Mouse (Mus musculus): ENCODE data around the gene Atg2a. TPM values are rescaled to one million over a fixed set of nuclear protein-coding genes. Genes with fewer than 3 reads are reported as not detected.
"Not testable (repeated sequence)": the region's sequence is repeated elsewhere in the genome, so short reads cannot be mapped to it uniquely, and the experiment has no call there.

Atg2a gene
- total RNA-seq, 1 experiment from 2014 or later = 33.2 TPM

DNA sequence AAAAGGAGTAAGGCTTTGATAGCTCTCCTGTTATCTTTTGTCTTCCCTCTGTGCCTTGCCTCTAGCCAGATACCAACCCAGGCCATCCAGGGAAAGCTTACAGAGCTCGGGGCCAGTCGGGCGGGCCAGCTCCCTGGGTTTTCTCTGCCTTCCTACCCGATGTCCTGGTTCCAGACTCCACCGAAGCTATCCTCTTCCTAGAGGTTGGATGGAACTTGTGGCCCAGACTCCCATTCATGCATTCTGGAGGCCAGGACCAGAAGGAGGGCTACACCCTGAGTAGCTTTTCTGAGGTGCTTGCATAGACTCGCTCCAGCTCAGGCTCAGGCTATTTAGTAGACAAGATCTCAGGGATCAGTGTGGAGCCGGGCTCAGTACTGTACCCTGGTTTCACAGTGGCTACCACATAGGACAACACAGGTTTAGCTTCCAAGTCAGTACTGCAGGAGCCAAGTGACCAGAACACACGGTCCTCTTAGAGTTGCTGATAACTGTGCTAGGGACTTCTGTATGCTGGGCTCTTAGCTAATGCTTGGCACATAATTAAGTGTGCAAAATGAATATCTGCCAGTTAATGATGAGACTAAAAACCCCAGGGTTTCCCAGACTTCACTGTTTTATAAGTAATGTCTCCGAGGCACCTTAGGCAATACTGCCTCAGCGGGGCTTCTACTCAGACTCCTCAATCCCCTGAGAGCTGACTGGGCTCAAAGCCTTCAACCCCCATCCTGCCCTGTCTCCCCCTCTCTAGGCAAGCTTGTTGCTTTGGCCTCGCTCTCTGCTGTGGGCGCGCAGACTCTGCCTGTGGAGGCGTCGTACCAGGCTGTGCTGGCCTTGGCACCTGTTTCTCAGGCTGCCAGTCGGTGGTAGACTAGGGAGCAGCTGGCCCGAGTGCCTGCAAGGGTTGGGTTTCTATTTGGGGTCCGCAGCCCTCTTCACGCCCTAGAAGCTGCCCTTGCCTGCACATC is 45.2 kb downstream of the Atg2a start:
- ATAC-seq (replicated peaks; ENCODE audit: insufficient number of reproducible peaks, low FRiP score, low TSS enrichment, poor library complexity, severe bottlenecking) = no peak

- ATAC-seq (replicated peaks; ENCODE audit: insufficient number of reproducible peaks, low FRiP score, low TSS enrichment, poor library complexity, severe bottlenecking) = no peak
These were observed 46.9 kb downstream of the Atg2a start for GRCm38 (mm10) chr19:6288236-6288894.

GRCm38 (mm10) chr19:6289696-6290238 is 48.3 kb downstream of the Atg2a start:
- no peak for ATAC-seq (replicated peaks; ENCODE audit: insufficient number of reproducible peaks, low FRiP score, low TSS enrichment, poor library complexity, severe bottlenecking)

DNA sequence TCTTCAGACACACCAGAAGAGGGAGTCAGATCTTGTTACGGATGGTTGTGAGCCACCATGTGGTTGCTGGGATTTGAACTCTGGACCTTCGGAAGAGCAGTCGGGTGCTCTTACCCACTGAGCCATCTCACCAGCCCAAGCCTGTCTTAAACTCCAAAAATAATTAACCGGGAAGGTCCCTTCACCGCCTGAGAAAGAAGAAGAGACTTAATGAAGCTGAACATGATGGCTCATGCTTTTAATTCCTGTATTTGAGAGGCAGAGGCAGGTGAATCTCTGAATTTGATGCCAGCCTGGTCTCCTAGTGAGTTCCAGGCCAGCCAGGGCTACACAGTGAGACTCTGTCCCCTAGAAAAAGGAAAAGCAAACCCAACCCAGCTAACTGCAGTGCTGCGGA is 49.2 kb downstream of the Atg2a start:
- not testable (repeated sequence) for ATAC-seq (replicated peaks; ENCODE audit: insufficient number of reproducible peaks, low FRiP score, low TSS enrichment, poor library complexity, severe bottlenecking)

DNA sequence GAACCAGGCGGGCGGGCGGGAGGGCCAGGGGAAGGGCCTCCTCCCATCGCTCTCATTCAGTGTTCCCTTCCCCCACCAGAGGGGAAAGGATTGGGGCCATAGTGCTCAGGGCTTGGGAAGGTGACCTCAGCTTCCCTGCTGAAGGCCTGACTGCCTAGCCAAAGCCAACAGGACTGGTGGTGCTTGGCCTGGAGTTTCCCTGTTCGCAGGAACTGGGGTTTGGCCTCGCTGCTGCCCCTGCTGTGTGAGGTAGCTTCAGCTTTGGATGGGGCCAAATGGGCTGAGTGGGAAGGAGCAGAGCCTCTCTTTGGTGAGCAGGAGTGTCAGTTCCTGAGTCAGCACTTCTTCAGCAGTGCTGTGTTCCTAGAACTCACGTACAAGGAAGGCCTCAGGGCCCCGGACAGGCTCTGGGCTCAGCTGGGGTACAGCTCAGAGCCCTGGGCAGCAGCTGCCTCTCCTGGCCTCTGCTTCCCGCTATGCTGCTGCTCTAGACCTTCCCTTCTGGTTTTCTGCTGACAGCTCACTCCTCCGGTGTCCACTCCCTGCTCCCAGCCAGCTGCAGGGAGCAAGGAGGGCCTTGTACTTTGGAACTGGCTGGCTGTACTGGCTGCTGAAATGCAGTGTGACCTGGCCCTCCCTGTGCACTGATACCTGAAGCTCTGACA is 49.8 kb downstream of the Atg2a start:
- ATAC-seq (replicated peaks; ENCODE audit: insufficient number of reproducible peaks, low FRiP score, low TSS enrichment, poor library complexity, severe bottlenecking) = no peak

DNA sequence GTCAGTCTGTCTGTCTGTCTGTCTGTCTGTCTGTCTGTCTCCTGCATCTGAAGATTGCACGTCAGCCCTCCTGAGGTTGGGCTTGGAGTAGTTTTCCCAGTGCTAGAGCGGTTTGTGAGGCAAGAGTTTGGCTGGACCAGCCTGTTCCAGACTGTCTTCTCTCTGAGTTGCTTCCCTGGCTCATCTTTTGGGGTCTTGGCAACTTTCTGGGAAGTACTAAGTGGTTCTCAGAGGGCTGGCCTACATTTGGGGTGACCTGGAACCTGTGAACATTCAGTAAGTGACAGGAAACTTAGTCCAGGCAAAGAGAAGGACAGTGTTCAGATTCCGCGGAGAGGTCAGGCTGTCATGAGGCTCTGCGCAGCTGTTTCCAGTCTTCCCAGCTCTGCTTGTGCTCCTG is 50.8 kb downstream of the Atg2a start:
- no peak for ATAC-seq (replicated peaks; ENCODE audit: insufficient number of reproducible peaks, low FRiP score, low TSS enrichment, poor library complexity, severe bottlenecking)

- no peak for ATAC-seq (replicated peaks; ENCODE audit: insufficient number of reproducible peaks, low FRiP score, low TSS enrichment, poor library complexity, severe bottlenecking)
These were observed 52.8 kb downstream of the Atg2a start for GRCm38 (mm10) chr19:6294301-6294700.

DNA sequence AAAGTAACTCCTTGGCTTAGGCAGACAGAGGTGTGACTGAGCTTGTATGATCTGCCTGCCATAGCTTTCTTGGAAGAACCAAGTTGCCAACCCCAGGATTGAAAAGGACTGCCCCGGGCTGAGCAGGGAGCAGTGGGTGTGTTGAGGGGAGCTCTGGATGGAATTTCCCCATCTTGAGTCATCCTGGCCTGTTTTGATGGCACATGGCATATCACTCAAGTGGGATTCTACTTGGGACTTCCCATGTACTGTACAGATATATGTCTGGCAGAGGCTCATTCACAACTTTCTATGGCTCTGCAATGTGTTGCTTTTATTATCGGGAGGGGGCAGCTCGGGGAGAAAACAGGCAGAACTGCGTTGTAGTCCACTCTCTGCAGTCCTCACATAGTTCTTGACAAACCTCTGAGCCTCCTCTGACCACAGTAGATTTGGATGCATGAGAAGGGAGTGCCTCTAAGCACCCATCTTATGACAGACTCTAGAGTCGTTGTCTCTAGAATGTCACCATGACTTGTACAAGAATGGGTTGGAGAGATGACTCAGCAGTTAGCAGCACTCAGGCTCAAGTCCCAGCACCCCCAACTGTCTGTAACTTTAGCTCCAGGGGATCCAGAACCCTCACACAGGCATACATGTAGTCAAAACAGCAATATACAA is 55.2 kb downstream of the Atg2a start:
- ATAC-seq (replicated peaks; ENCODE audit: insufficient number of reproducible peaks, low FRiP score, low TSS enrichment, poor library complexity, severe bottlenecking) = no peak

DNA sequence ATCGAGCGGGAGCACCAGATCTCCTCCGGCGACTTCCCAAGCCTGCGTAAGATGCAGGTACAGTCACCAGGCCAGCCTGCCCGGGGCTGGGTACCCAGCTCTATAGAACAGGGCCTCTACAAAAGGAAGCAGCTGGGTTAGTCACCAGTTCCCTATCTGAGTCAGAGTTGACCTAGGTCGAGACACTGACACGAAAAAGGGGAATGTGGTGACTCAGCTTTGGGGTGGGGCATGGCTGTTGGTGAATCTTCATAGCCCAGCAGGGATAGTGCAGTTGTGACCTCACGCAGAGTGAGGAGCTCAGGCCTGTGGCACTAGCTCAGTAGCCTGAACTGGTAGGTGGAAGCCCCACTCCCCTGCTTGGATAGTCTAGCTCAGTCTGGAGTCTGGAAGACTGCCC is 56.2 kb downstream of the Atg2a start:
- ATAC-seq (replicated peaks; ENCODE audit: insufficient number of reproducible peaks, low FRiP score, low TSS enrichment, poor library complexity, severe bottlenecking) = peak; percentile 83

DNA sequence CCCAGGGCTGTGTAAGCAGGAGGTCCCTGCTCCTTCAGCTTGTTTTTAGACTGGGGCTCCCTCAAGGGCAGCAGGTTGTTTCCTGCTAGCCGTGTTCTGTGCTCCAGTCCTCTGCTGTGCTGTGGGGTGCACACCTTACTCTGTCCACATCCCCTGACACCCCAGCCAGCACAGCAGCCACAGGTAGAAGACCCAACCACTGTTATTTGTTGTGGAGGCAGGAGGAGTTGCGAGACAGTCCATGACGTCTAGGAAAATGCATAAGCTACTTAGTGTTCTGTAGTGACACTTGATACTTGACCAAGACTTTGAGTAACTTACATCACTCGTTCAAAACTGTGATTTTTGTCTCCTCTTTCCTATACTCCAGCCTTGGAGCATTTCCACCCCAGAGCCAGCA is 57.5 kb downstream of the Atg2a start:
- no peak for ATAC-seq (replicated peaks; ENCODE audit: insufficient number of reproducible peaks, low FRiP score, low TSS enrichment, poor library complexity, severe bottlenecking)

GRCm38 (mm10) chr19:6299450-6300267 is 58.2 kb downstream of the Atg2a start:
- ATAC-seq (replicated peaks; ENCODE audit: insufficient number of reproducible peaks, low FRiP score, low TSS enrichment, poor library complexity, severe bottlenecking) = peak; percentile 52

DNA sequence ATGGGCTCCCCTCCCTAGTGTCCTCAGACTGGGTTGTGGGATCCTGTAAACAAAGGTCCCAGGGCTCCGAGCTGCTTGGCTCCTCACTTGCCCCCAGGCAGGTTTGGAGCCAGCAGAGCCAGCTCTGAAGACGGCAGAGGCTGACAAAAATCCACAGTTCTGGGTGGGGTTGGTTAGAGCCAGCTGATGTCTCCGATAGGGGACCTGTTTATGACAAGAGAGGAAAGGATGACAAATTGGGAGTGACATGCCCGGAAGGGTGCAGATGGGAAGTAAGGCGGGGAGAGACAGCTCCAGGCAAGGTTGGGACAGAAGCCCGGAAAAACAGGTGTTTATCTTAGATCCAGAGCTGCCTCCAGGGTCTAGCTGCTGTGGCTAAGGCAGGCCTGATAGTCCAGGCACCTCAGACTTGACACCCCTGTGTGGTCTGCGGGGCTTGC is 59.0 kb downstream of the Atg2a start:
- ATAC-seq (replicated peaks; ENCODE audit: insufficient number of reproducible peaks, low FRiP score, low TSS enrichment, poor library complexity, severe bottlenecking) = no peak

DNA sequence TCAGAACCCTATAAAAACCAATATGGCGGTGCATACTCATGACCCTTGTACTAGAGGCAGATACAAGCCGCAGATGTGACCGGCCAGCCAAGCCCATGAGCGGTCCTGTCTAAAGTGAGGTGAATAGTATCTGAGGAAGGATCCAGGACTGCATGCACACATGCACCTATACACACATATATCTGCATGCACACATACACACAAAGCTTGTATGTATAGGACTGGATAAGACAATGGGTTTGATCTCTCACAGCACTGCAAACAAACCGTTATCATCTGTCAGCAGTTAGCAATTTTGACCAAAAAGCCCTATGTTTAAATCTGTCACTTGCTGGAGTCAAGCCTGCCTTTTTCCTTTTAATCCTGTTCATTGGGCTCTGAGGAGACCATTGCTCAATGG is 60.6 kb downstream of the Atg2a start:
- ATAC-seq (replicated peaks; ENCODE audit: insufficient number of reproducible peaks, low FRiP score, low TSS enrichment, poor library complexity, severe bottlenecking) = no peak

DNA sequence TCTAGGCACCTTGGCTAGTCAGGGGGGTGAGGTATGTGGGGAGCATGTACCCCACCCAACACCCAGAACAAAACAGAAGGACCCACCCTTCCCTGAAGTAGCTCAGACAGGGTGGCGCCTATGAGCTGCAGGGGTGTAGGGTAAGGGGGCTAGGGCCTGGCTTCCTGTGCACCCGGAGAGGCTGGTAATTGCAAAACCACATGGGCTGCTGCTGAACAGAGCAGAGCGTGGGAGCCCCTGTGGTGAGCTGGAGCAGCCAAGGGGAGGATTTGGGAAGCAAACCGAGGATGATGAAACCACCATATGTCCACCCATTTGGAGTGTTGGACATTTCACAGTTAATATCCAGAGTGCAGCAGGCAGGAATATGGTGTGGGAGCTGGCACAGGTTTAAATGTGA is 61.1 kb downstream of the Atg2a start:
- no peak for ATAC-seq (replicated peaks; ENCODE audit: insufficient number of reproducible peaks, low FRiP score, low TSS enrichment, poor library complexity, severe bottlenecking)

GRCm38 (mm10) chr19:6303831-6304230 is 62.4 kb downstream of the Atg2a start:
- no peak for ATAC-seq (replicated peaks; ENCODE audit: insufficient number of reproducible peaks, low FRiP score, low TSS enrichment, poor library complexity, severe bottlenecking)

- ATAC-seq (replicated peaks; ENCODE audit: insufficient number of reproducible peaks, low FRiP score, low TSS enrichment, poor library complexity, severe bottlenecking) = peak; percentile 72
These were observed 63.5 kb downstream of the Atg2a start for GRCm38 (mm10) chr19:6304787-6305516.

DNA sequence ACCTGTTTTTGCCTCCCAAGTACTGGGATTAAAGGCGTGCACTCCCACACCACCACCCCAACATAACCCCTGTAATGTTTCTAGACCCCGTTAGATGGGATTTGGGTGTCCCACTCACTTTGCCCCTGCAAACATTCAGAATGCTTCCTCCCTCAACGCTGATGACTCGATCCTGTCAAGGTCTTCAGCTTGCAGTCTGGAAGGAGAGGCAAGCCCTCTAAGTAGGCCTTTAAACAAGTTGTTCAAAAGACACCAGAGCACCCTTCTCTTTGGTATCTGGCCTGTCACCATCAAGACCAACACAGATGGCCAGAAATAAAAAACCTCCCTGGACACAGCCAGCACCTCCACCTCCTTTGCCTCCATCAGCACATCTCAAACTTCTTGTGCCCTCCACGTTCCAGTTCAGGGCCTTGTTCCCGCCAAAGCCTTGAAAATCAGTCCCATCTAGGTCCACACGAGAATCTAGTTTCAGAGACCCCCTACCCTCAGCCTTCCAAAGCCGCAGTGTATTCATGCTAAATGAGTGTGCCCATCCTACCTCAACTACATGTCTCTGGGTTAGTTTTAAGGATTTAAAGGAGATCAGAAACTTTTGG is 64.1 kb downstream of the Atg2a start:
- no peak for ATAC-seq (replicated peaks; ENCODE audit: insufficient number of reproducible peaks, low FRiP score, low TSS enrichment, poor library complexity, severe bottlenecking)
